Mouse (Mus musculus) midbrain, embryonic 14.5 days (tissue): ENCODE measurements around the gene Cadm4. TPM values are rescaled to one million over a fixed set of nuclear protein-coding genes. Genes with fewer than 3 reads are reported as not detected.
A peak's percentile ranks its signal among the peaks of the same experiment; 100 is the strongest.

Source experiments
- ATAC-seq: fragments of 200-750 bp; cut with Nextera tagmentation; 2 replicates; pipeline ENCODE4 v1.8.0; 2017; ENCODE audit warnings: moderate number of reproducible peaks, moderate library complexity; ENCODE audit not compliant: low FRiP score, low TSS enrichment
- DNase-seq: peaks from one replicate; pipeline ENCODE4 v3.0.0-alpha.2; 2015
- H3K27ac ChIP-seq: fragments of 300-500 bp; sonication (generic); replicated peaks from 2 replicates; pipeline ENCODE4 v1.5.1; 2014; ENCODE audit warnings: mild to moderate bottlenecking, low read depth, low read length, moderate library complexity
- H3K27me3 ChIP-seq: fragments of 300-500 bp; sonication (generic); 2 replicates; pipeline ENCODE4 v1.6.1; 2014; ENCODE audit warnings: low read length, control low read depth, mixed read lengths; ENCODE audit not compliant: control insufficient read depth, insufficient read depth
- H3K36me3 ChIP-seq: fragments of 300-500 bp; sonication (generic); 2 replicates; pipeline ENCODE4 v1.6.1; 2014; ENCODE audit warnings: low read length, control low read depth; ENCODE audit not compliant: control insufficient read depth, insufficient read depth
- H3K4me1 ChIP-seq: fragments of 300-500 bp; sonication (generic); 2 replicates; pipeline ENCODE4 v1.6.1; 2014; ENCODE audit warnings: mild to moderate bottlenecking, antibody characterized with exemption, low read length, control low read depth; ENCODE audit not compliant: control insufficient read depth, insufficient read depth
- H3K4me2 ChIP-seq: fragments of 300-500 bp; sonication (generic); 2 replicates; pipeline ENCODE4 v1.6.1; 2014; ENCODE audit warnings: mild to moderate bottlenecking, low read length, moderate library complexity
- H3K4me3 ChIP-seq: fragments of 300-500 bp; sonication (generic); replicated peaks from 2 replicates; pipeline ENCODE4 v1.5.1; 2014; ENCODE audit warnings: low read depth, low read length
- H3K9ac ChIP-seq: fragments of 300-500 bp; sonication (generic); replicated peaks from 2 replicates; pipeline ENCODE4 v1.6.1; 2014; ENCODE audit warnings: mild to moderate bottlenecking, low read length, moderate library complexity
- H3K9me3 ChIP-seq: fragments of 300-500 bp; sonication (generic); 2 replicates; pipeline ENCODE4 v1.6.1; 2016; ENCODE audit warnings: low read length, control low read depth, mixed read lengths; ENCODE audit not compliant: control insufficient read depth
- WGBS: fragments of 180-500 bp; shearing (Covaris S2); extraction: QIAGEN DNeasy Blood & Tissue Kit; methylation state at CpG from one replicate; pipeline ENCODE4 v1.1.7; 2014; 5-methylcytosine and 5-hydroxymethylcytosine counted together
- polyA plus RNA-seq: library from polyadenylated mRNA; unstranded; fragments of >200 nt; fragmentation: Nextera tagmentation; extraction: Ambion mirVana; gene quantifications from 2 replicates; pipeline ENCODE4 v1.2.1, GENCODE M21; 2014

Gene Cadm4
- polyA plus RNA-seq, 1 experiment from 2014 or later, result 26.2 TPM

GRCm38 (mm10) chr7:24534301-24534700 is 52.5 kb downstream of the Cadm4 start:
- no peak for DNase-seq
- H3K27me3 ChIP-seq, result no peaks in the 10 kb centered on the region
- H3K27ac ChIP-seq, result no peak overlapping the region
- peak overlapping the region; percentile 12; the same call in 1 of the 2 replicates for H3K4me3 ChIP-seq
- 31% methylated on average over 19 of the region's 19 CpGs for WGBS
- ATAC-seq, result no peak
- H3K9ac ChIP-seq, result no peak overlapping the region
- peaks cover 25% of the 10 kb centered on the region for H3K4me1 ChIP-seq
- peak overlapping the region; percentile 38 for H3K4me2 ChIP-seq
- no peaks in the 10 kb centered on the region for H3K9me3 ChIP-seq
- H3K36me3 ChIP-seq, result peaks cover 41% of the 10 kb centered on the region

GRCm38 (mm10) chr7:24537081-24537480 is 55.3 kb downstream of the Cadm4 start:
- DNase-seq (no peak), ATAC-seq (no peak)
- Histone ChIP-seq H3K27me3 (no peaks in the 10 kb centered on the region), H3K27ac (no peak overlapping the region), H3K36me3 (peaks cover 37% of the 10 kb centered on the region), H3K4me3 (no peak overlapping the region), H3K4me1 (peaks cover 15% of the 10 kb centered on the region), H3K4me2 (no peak overlapping the region), H3K9me3 (no peaks in the 10 kb centered on the region), H3K9ac (no peak overlapping the region)
- WGBS, result 86% methylated on average over 4 of the region's 4 CpGs

GRCm38 (mm10) chr7:24537591-24537990 is 55.8 kb downstream of the Cadm4 start:
- H3K9ac ChIP-seq, result no peak overlapping the region
- H3K27me3 ChIP-seq, result no peaks in the 10 kb centered on the region
- WGBS, result 83% methylated on average over 5 of the region's 5 CpGs
- H3K4me1 ChIP-seq, result peaks cover 10% of the 10 kb centered on the region
- no peak overlapping the region for H3K27ac ChIP-seq
- no peak overlapping the region for H3K4me2 ChIP-seq
- no peak overlapping the region for H3K4me3 ChIP-seq
- no peaks in the 10 kb centered on the region for H3K9me3 ChIP-seq
- no peak for ATAC-seq
- H3K36me3 ChIP-seq, result peaks cover 34% of the 10 kb centered on the region
- no peak for DNase-seq

- Histone ChIP-seq H3K27me3 (no peaks in the 10 kb centered on the region), H3K36me3 (peaks cover 31% of the 10 kb centered on the region)
Measured at GRCm38 (mm10) chr7:24538154-24538553, 56.3 kb downstream of the Cadm4 start.

GRCm38 (mm10) chr7:24538701-24539100 is 56.9 kb downstream of the Cadm4 start:
- no peak overlapping the region for H3K9ac ChIP-seq
- H3K27me3 ChIP-seq, result no peaks in the 10 kb centered on the region
- peaks cover 5% of the 10 kb centered on the region for H3K4me1 ChIP-seq
- no peak for ATAC-seq
- no peak for DNase-seq
- H3K36me3 ChIP-seq, result peaks cover 25% of the 10 kb centered on the region
- WGBS, result 80% methylated on average over 5 of the region's 5 CpGs
- H3K9me3 ChIP-seq, result no peaks in the 10 kb centered on the region
- no peak overlapping the region for H3K4me2 ChIP-seq
- no peak overlapping the region for H3K27ac ChIP-seq
- no peak overlapping the region for H3K4me3 ChIP-seq

More at GRCm38 (mm10) chr7:24538154-24538553, 56.3 kb downstream of the Cadm4 start:
- no peak overlapping the region for H3K27ac ChIP-seq
- ATAC-seq (no peak), DNase-seq (no peak)
- H3K4me1 ChIP-seq, result peaks cover 10% of the 10 kb centered on the region
- H3K4me2 ChIP-seq, result no peak overlapping the region
- WGBS, result 45% methylated on average over 5 of the region's 5 CpGs
- no peaks in the 10 kb centered on the region for H3K9me3 ChIP-seq
- H3K4me3 ChIP-seq, result no peak overlapping the region
- no peak overlapping the region for H3K9ac ChIP-seq

GRCm38 (mm10) chr7:24539686-24540085 is 57.9 kb downstream of the Cadm4 start:
- H3K36me3 ChIP-seq, result peaks cover 16% of the 10 kb centered on the region
- 95% methylated on average over 4 of the region's 4 CpGs for WGBS
- no peaks in the 10 kb centered on the region for H3K4me1 ChIP-seq
- H3K27ac ChIP-seq, result no peak overlapping the region
- DNase-seq (no peak), ATAC-seq (no peak)
- H3K4me3 ChIP-seq, result no peak overlapping the region
- H3K9me3 ChIP-seq, result no peaks in the 10 kb centered on the region
- no peaks in the 10 kb centered on the region for H3K27me3 ChIP-seq
- H3K4me2 ChIP-seq, result no peak overlapping the region
- no peak overlapping the region for H3K9ac ChIP-seq

GRCm38 (mm10) chr7:24544506-24544905 is 62.7 kb downstream of the Cadm4 start:
- no peak overlapping the region for H3K27ac ChIP-seq
- H3K27me3 ChIP-seq, result no peaks in the 10 kb centered on the region
- H3K9ac ChIP-seq, result no peak overlapping the region
- 88% methylated on average over 2 of the region's 2 CpGs for WGBS
- no peak for DNase-seq
- no peak overlapping the region for H3K4me2 ChIP-seq
- peaks cover 11% of the 10 kb centered on the region; the same call in 1 of the 2 replicates for H3K4me1 ChIP-seq
- H3K36me3 ChIP-seq, result 0 out of 2 replicates have a peak, but pooled peaks cover 4% of the 10 kb centered on the region
- H3K9me3 ChIP-seq, result no peaks in the 10 kb centered on the region
- ATAC-seq, result no peak
- H3K4me3 ChIP-seq, result no peak overlapping the region

- no peaks in the 10 kb centered on the region for H3K27me3 ChIP-seq
- H3K4me1 ChIP-seq, result peaks cover 11% of the 10 kb centered on the region; the same call in 1 of the 2 replicates
- no peaks in the 10 kb centered on the region for H3K9me3 ChIP-seq
- peak; percentile 6 for ATAC-seq
- H3K36me3 ChIP-seq, result 0 out of 2 replicates have a peak, but pooled peaks cover 6% of the 10 kb centered on the region
- H3K4me2 ChIP-seq, result peak within 1 kb of the TSS; percentile 52
- WGBS, result 39% methylated on average over 13 of the region's 13 CpGs
- H3K27ac ChIP-seq, result peak within 1 kb of the TSS; percentile 64
- H3K9ac ChIP-seq, result peak within 1 kb of the TSS; percentile 73
- DNase-seq, result no peak
- peak within 1 kb of the TSS; percentile 85 for H3K4me3 ChIP-seq
Measured at GRCm38 (mm10) chr7:24546068-24546614, 64.3 kb downstream of the Cadm4 start, which contains the start of the genes Pinlyp and Xrcc1. Gene Pinlyp (minus strand): TSS chr7:24546118. Gene Xrcc1 (plus strand): TSS chr7:24546289.
